Mouse (Mus musculus): ENCODE data around the gene Stag1.

Gene Stag1

GRCm38 (mm10) chr9:100597546-100597945 is at the start of gene Stag1:
Gene Stag1, plus strand, starts transcription at chr9:100597798.
- no peak for DNase-seq (ENCODE audit: low read depth in 1 of 2, low spot score in 2 of 2)

GRCm38 (mm10) chr9:100548313-100548712 is 49.3 kb upstream of the Stag1 start:
- peak in 1 of 2 experiments; percentile 8 for DNase-seq (ENCODE audit: low read depth in 1 of 2, low spot score in 2 of 2)

- DNase-seq (ENCODE audit: low read depth in 1 of 2, low spot score in 2 of 2) = no peak
These were observed 41.9 kb upstream of the Stag1 start for GRCm38 (mm10) chr9:100555686-100556085.

GRCm38 (mm10) chr9:100558023-100558573 is 39.5 kb upstream of the Stag1 start:
- DNase-seq (ENCODE audit: low read depth in 1 of 2, low spot score in 2 of 2) = no peak

- DNase-seq (ENCODE audit: low read depth in 1 of 2, low spot score in 2 of 2) = no peak
These were observed 38.6 kb upstream of the Stag1 start for GRCm38 (mm10) chr9:100558991-100559390.

GRCm38 (mm10) chr9:100560251-100560890 is 37.2 kb upstream of the Stag1 start:
- DNase-seq (ENCODE audit: low read depth in 1 of 2, low spot score in 2 of 2) = no peak

- DNase-seq (ENCODE audit: low read depth in 1 of 2, low spot score in 2 of 2) = no peak
These were observed 27.6 kb upstream of the Stag1 start for GRCm38 (mm10) chr9:100569798-100570625.

GRCm38 (mm10) chr9:100570626-100571233 is 26.9 kb upstream of the Stag1 start, which contains the start of gene Slc35g2:
Gene Slc35g2, minus strand, starts transcription at chr9:100571090.
- no peak for DNase-seq (ENCODE audit: low read depth in 1 of 2, low spot score in 2 of 2)

GRCm38 (mm10) chr9:100571511-100571910 is 26.1 kb upstream of the Stag1 start:
- DNase-seq (ENCODE audit: low read depth in 1 of 2, low spot score in 2 of 2) = no peak

- DNase-seq (ENCODE audit: low read depth in 1 of 2, low spot score in 2 of 2) = no peak
These were observed 24.3 kb upstream of the Stag1 start for GRCm38 (mm10) chr9:100573300-100573699.

GRCm38 (mm10) chr9:100573942-100574341 is 23.7 kb upstream of the Stag1 start:
- no peak for DNase-seq (ENCODE audit: low read depth in 1 of 2, low spot score in 2 of 2)

- DNase-seq (ENCODE audit: low read depth in 1 of 2, low spot score in 2 of 2) = no peak
These were observed 17.3 kb upstream of the Stag1 start for GRCm38 (mm10) chr9:100580196-100580740.

GRCm38 (mm10) chr9:100581543-100582492 is 15.8 kb upstream of the Stag1 start:
- DNase-seq (ENCODE audit: low read depth in 1 of 2, low spot score in 2 of 2) = no peak

GRCm38 (mm10) chr9:100582883-100583575 is 14.6 kb upstream of the Stag1 start:
- DNase-seq (ENCODE audit: low read depth in 1 of 2, low spot score in 2 of 2) = no peak

GRCm38 (mm10) chr9:100584031-100584430 is 13.6 kb upstream of the Stag1 start:
- DNase-seq (ENCODE audit: low read depth in 1 of 2, low spot score in 2 of 2) = no peak

GRCm38 (mm10) chr9:100590462-100590861 is 7.1 kb upstream of the Stag1 start:
- no peak for DNase-seq (ENCODE audit: low read depth in 1 of 2, low spot score in 2 of 2)

GRCm38 (mm10) chr9:100596317-100596716 is 1.3 kb upstream of the Stag1 start:
- no peak for DNase-seq (ENCODE audit: low read depth in 1 of 2, low spot score in 2 of 2)

- DNase-seq (ENCODE audit: low read depth in 1 of 2, low spot score in 2 of 2) = no peak
These were observed 2.2 kb downstream of the Stag1 start for GRCm38 (mm10) chr9:100599761-100600328.

GRCm38 (mm10) chr9:100602130-100602529 is 4.5 kb downstream of the Stag1 start:
- DNase-seq (ENCODE audit: low read depth in 1 of 2, low spot score in 2 of 2) = no peak
